Mouse (Mus musculus) hindbrain, embryonic 16.5 days (tissue): ENCODE data around the gene Exoc2. TPM values are rescaled to one million over a fixed set of nuclear protein-coding genes. Genes with fewer than 3 reads are reported as not detected.

Source experiments
- ATAC-seq: fragments of 200-750 bp; cut with Nextera tagmentation; 2 replicates; pipeline ENCODE4 v1.8.0; 2017; ENCODE audit warnings: moderate TSS enrichment, moderate library complexity
- H3K27ac ChIP-seq: fragments of 300-500 bp; sonication (generic); 2 replicates; pipeline ENCODE4 v1.5.1; 2014; ENCODE audit warnings: low read depth, mild to moderate bottlenecking, control low read depth, low read length, moderate library complexity
- H3K27me3 ChIP-seq: fragments of 300-500 bp; sonication (generic); replicated peaks from 2 replicates; pipeline ENCODE4 v1.6.1; 2014; ENCODE audit warnings: low read length; ENCODE audit not compliant: control insufficient read depth, insufficient read depth
- H3K36me3 ChIP-seq: fragments of 300-500 bp; sonication (generic); 2 replicates; pipeline ENCODE4 v1.6.1; 2014; ENCODE audit warnings: mild to moderate bottlenecking, low read length, moderate library complexity, mixed read lengths; ENCODE audit not compliant: control insufficient read depth, insufficient read depth
- H3K4me1 ChIP-seq: fragments of 300-500 bp; sonication (generic); 2 replicates; pipeline ENCODE4 v1.6.1; 2014; ENCODE audit warnings: low read depth, low read length; ENCODE audit not compliant: control insufficient read depth, insufficient read depth
- H3K4me2 ChIP-seq: fragments of 300-500 bp; sonication (generic); 2 replicates; pipeline ENCODE4 v1.6.1; 2014; ENCODE audit warnings: mild to moderate bottlenecking, low read length, control low read depth, moderate library complexity
- H3K4me3 ChIP-seq: fragments of 300-500 bp; sonication (generic); 2 replicates; pipeline ENCODE4 v1.5.1; 2014; ENCODE audit warnings: mild to moderate bottlenecking, low read length, control low read depth, moderate library complexity
- H3K9ac ChIP-seq: fragments of 300-500 bp; sonication (generic); 2 replicates; pipeline ENCODE4 v1.6.1; 2014; ENCODE audit warnings: low read depth, mild to moderate bottlenecking, control low read depth, low read length, moderate library complexity
- H3K9me3 ChIP-seq: fragments of 300-500 bp; sonication (generic); 2 replicates; pipeline ENCODE4 v1.6.1; 2014; ENCODE audit warnings: mild to moderate bottlenecking, low read length, moderate library complexity; ENCODE audit not compliant: control insufficient read depth
- WGBS: fragments of 180-500 bp; shearing (Covaris S2); extraction: QIAGEN DNeasy Blood & Tissue Kit; methylation state at CpG from one replicate; pipeline ENCODE4 v1.1.7; 2014; 5-methylcytosine and 5-hydroxymethylcytosine counted together
- polyA plus RNA-seq: library from polyadenylated mRNA; unstranded; fragments of >200 nt; fragmentation: Nextera tagmentation; extraction: Ambion mirVana; gene quantifications from 2 replicates; pipeline ENCODE4 v1.2.1, GENCODE M21; 2015

Gene Exoc2
- polyA plus RNA-seq, 1 experiment from 2014 or later, result 46.7 TPM

DNA sequence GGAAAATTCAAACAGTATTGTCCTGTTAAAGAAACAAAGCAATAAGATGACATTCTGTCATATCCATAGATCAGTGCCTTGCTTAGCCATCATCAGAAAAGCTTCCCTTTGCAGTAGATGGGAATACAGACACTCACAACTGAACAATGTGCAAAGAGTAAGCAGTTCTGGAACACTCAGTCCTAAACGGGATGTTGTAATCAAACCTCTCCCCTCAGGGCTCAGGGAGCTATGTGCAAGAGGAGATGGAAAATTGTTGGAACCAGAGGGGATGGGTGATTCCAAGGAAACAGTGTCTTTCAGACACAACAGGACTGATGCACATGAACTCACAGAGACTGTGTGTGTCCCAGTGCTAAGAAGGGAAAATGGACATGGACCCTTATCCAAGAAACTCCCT lies 125.9 kb downstream of the Exoc2 start:
- H3K9ac ChIP-seq, result no peak overlapping the region
- no peaks in the 10 kb centered on the region for H3K27me3 ChIP-seq
- H3K4me1 ChIP-seq, result no peaks in the 10 kb centered on the region
- no peak overlapping the region for H3K4me3 ChIP-seq
- no peak overlapping the region for H3K4me2 ChIP-seq
- 31% methylated on average over 1 of the region's 1 CpGs for WGBS
- no peaks in the 10 kb centered on the region for H3K36me3 ChIP-seq
- no peak overlapping the region for H3K27ac ChIP-seq
- H3K9me3 ChIP-seq, result no peaks in the 10 kb centered on the region
- ATAC-seq, result no peak

DNA sequence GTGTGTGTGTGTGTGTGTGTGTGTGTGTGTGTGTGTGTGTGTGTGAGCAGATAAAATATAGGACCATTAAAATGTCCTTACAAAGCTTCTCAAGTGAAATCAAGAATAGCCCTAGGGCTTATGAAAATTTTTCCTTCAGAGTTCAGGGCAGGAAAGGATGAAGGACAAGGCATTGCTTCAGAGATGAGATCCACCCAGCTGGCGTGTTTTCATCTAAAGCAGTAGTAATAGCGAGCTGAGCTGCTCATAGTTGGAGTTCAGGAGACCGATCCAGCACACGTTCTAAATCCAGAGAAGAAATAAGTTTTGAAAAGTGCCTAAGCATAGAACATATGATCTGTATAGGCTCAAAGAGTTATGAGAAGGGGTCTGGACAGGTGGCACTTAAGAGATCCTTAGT lies 127.4 kb downstream of the Exoc2 start:
- Histone ChIP-seq H3K9me3 (no peaks in the 10 kb centered on the region), H3K4me1 (no peaks in the 10 kb centered on the region), H3K27ac (no peak overlapping the region), H3K36me3 (no peaks in the 10 kb centered on the region), H3K9ac (no peak overlapping the region), H3K27me3 (no peaks in the 10 kb centered on the region), H3K4me3 (no peak overlapping the region), H3K4me2 (no peak overlapping the region)
- 94% methylated on average over 4 of the region's 4 CpGs for WGBS
- no peak for ATAC-seq

DNA sequence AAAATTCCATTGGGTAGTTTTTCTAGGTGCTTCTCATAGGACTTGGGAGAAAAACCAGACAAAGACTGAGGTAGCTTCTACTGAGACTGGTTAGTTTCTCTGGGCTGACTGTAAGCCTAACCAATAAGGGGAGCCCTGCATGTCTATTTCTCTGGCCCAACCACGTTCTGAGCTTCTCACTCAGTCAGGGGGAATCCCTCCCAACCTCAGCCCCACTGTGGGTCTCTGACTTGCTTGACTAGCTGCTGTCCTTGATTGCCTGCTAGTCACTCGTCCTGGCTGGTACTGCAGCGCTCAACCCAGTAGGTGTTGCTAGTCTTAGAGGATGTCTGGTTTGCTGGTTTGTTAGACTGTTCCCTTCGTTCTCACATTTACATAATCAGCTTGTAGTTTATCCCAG lies 130.8 kb downstream of the Exoc2 start:
- no peak for ATAC-seq
- H3K36me3 ChIP-seq, result peaks cover 9% of the 10 kb centered on the region
- H3K9me3 ChIP-seq, result peaks cover 2% of the 10 kb centered on the region; the same call in 1 of the 2 replicates
- no peak overlapping the region for H3K4me3 ChIP-seq
- WGBS, result 84% methylated on average over 4 of the region's 4 CpGs
- H3K27me3 ChIP-seq, result no peaks in the 10 kb centered on the region
- no peak overlapping the region for H3K4me2 ChIP-seq
- H3K27ac ChIP-seq, result no peak overlapping the region
- H3K4me1 ChIP-seq, result no peaks in the 10 kb centered on the region
- H3K9ac ChIP-seq, result no peak overlapping the region

- no peaks in the 10 kb centered on the region for H3K4me1 ChIP-seq
- H3K27ac ChIP-seq, result no peak overlapping the region
- peaks cover 2% of the 10 kb centered on the region; the same call in 1 of the 2 replicates for H3K9me3 ChIP-seq
- H3K4me3 ChIP-seq, result no peak overlapping the region
- H3K27me3 ChIP-seq, result no peaks in the 10 kb centered on the region
- ATAC-seq, result no peak
- 91% methylated on average over 2 of the region's 2 CpGs for WGBS
- H3K36me3 ChIP-seq, result peaks cover 9% of the 10 kb centered on the region
- H3K4me2 ChIP-seq, result no peak overlapping the region
- H3K9ac ChIP-seq, result no peak overlapping the region
Observed at GRCm38 (mm10) chr13:30841843-30842242, 132.1 kb downstream of the Exoc2 start.

- Histone ChIP-seq H3K4me3 (no peak overlapping the region), H3K27ac (no peak overlapping the region), H3K9ac (no peak overlapping the region), H3K9me3 (peaks cover 2% of the 10 kb centered on the region; the same call in 1 of the 2 replicates), H3K36me3 (peaks cover 9% of the 10 kb centered on the region), H3K27me3 (no peaks in the 10 kb centered on the region), H3K4me2 (no peak overlapping the region), H3K4me1 (no peaks in the 10 kb centered on the region)
- no peak for ATAC-seq
- 89% methylated on average over 4 of the region's 4 CpGs for WGBS
Observed at GRCm38 (mm10) chr13:30841306-30841705, 132.6 kb downstream of the Exoc2 start.

DNA sequence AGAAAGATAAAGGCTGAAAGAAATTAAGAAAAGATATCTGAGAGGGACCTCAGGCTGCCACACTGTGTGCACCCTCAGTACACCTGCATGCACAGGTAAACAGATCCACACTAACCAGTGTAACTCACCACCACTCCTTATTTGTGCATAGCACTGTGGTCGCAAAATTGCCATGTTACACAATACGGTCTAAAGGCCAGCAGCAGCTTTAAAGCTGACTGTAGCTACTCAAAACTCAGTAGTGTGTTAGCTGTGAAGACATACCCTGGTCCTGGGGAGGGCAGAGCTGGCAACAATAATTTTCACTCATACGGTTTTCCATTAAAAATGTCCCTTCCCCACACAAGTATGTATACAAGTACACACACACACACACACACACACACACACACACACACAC lies 133.2 kb downstream of the Exoc2 start:
- H3K9ac ChIP-seq, result no peak overlapping the region
- H3K27ac ChIP-seq, result no peak overlapping the region
- WGBS, result 94% methylated on average over 3 of the region's 3 CpGs
- H3K4me1 ChIP-seq, result no peaks in the 10 kb centered on the region
- H3K27me3 ChIP-seq, result no peaks in the 10 kb centered on the region
- no peak overlapping the region for H3K4me2 ChIP-seq
- no peak for ATAC-seq
- peaks cover 9% of the 10 kb centered on the region for H3K36me3 ChIP-seq
- no peak overlapping the region for H3K4me3 ChIP-seq
- H3K9me3 ChIP-seq, result peaks cover 2% of the 10 kb centered on the region; the same call in 1 of the 2 replicates

DNA sequence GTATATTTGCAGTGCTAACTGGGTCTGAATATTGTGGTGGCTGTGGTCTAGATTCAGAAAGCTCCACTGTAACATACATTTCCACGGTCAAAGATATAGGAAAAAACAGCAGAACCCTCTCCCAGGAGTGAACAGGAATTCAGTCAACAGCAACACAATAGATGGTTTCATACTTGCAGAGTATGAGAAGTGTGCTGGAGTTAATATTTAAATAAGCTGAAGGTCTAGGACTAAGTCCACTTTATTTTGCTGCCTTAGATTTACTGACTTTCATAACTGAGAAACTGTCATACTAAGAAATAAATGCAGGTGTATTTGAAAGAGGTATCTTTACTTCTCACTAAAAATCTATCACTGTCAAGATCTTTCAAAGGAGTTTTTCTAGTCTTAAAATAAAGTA lies 137.6 kb downstream of the Exoc2 start:
- Histone ChIP-seq H3K36me3 (peaks cover 9% of the 10 kb centered on the region), H3K27me3 (no peaks in the 10 kb centered on the region), H3K4me1 (no peaks in the 10 kb centered on the region), H3K27ac (no peak overlapping the region), H3K9me3 (peaks cover 2% of the 10 kb centered on the region; the same call in 1 of the 2 replicates), H3K4me3 (no peak overlapping the region), H3K4me2 (no peak overlapping the region), H3K9ac (no peak overlapping the region)
- ATAC-seq, result no peak
- WGBS, result 84% methylated on average over 1 of the region's 1 CpGs

DNA sequence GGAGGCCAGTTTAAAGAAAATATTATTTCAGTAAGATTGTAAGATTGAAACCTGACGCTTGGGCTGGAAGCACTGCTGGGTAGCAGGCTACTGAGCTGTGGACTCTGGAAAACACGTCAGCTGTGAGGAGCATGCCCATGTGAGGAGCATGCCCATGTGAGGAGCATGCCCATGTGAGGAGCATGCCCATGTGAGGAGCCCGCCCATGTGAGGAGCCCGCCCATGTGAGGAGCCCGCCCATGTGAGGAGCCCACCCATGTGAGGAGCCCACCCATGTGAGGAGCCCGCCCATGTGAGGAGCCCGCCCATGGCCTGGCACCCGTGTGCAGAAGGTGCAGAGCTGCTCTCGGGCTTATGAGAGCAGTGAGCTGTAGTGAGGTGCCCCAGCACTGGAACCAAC lies 139.0 kb downstream of the Exoc2 start:
- H3K4me2 ChIP-seq, result no peak overlapping the region
- ATAC-seq, result no peak
- no peak overlapping the region for H3K27ac ChIP-seq
- H3K27me3 ChIP-seq, result no peaks in the 10 kb centered on the region
- peaks cover 9% of the 10 kb centered on the region for H3K36me3 ChIP-seq
- H3K9me3 ChIP-seq, result peaks cover 2% of the 10 kb centered on the region; the same call in 1 of the 2 replicates
- H3K4me1 ChIP-seq, result no peaks in the 10 kb centered on the region
- WGBS, result 91% methylated on average over 9 of the region's 9 CpGs
- no peak overlapping the region for H3K9ac ChIP-seq
- H3K4me3 ChIP-seq, result no peak overlapping the region

- no peak overlapping the region for H3K4me2 ChIP-seq
- H3K4me3 ChIP-seq, result no peak overlapping the region
- no peak for ATAC-seq
- no peaks in the 10 kb centered on the region for H3K4me1 ChIP-seq
- H3K27ac ChIP-seq, result no peak overlapping the region
- H3K9me3 ChIP-seq, result peaks cover 2% of the 10 kb centered on the region; the same call in 1 of the 2 replicates
- H3K27me3 ChIP-seq, result no peaks in the 10 kb centered on the region
- 87% methylated on average over 6 of the region's 6 CpGs for WGBS
- no peak overlapping the region for H3K9ac ChIP-seq
- H3K36me3 ChIP-seq, result peaks cover 5% of the 10 kb centered on the region
Observed at GRCm38 (mm10) chr13:30834349-30834748, 139.5 kb downstream of the Exoc2 start.
